Mouse (Mus musculus) CD4-positive naive resting alpha-beta T cell, adult 76 days (primary cell): ENCODE results near the gene Pdap1. TPM values are rescaled to one million over a fixed set of nuclear protein-coding genes. Genes with fewer than 3 reads are reported as not detected.

Experiments used
- total RNA-seq: library from RNA; stranded (reverse); gene quantifications from one replicate; pipeline ENCODE4 v1.2.4, GENCODE M21; 2023

Gene Pdap1
- 40.9 TPM for total RNA-seq

GRCm38 (mm10) chr5:145139571-145140519 lies at the start of gene Pdap1, which contains the start of gene Bud31:
TSS of gene Pdap1 (minus strand) at chr5:145140238.
TSS of gene Bud31 (plus strand) at chr5:145140362.

GRCm38 (mm10) chr5:145166536-145167305 lies 26.7 kb upstream of the Pdap1 start, which contains the start of the genes Ptcd1 and Cpsf4:
TSS of gene Ptcd1 (minus strand) at chr5:145167108.
TSS of gene Cpsf4 (plus strand) at chr5:145167213.

GRCm38 (mm10) chr5:145114071-145114605 lies 25.9 kb downstream of the Pdap1 start, which contains the start of gene Arpc1b:
TSS of gene Arpc1b (plus strand) at chr5:145114215.

DNA sequence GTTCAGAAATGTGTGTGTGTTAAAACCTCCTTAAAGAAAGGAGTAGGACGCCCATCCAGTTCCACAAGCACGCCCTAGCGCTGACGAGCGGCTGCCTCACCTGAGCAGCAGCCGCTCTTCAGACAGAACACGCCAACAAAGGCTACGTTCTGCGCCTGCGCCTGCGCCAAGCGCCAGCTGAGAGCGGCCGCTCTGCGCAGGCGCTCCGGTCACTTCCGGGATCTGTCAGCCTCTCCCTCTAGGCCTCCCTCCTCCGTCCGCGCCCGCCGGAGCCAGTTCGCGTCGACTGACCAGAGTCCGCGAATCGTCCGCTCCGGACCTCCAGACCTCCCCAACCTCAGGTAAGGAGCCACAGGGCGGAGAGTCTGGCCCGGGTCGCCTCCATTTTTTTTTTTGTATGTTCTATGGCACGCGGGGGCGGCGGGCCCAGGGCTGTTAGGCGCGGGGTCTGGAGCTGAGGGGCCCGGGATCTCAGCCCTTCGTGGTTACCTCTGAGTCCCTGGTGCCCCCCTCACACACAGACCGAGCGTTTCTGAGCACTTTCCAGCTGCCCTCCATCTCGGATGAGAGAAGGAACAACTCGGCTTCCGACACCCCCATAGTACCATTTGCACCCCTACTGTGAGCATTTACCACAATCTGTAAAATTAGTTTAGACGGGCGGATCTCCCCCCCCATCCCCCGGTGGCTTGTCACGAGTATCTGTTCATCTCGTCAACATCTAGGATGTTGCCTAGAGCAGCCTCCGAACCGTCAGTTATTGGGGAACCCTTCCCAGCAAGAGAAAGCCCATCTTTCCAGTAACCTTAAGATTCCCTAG lies 56.2 kb downstream of the Pdap1 start, which contains the start of the genes Arpc1a and Kpna7:
Arpc1a (plus strand) TSS at position 199 of the 820 bp plus-strand sequence.
Kpna7 (minus strand) TSS at position 399 of the 820 bp plus-strand sequence.

Other genes with a start within 250 kb of the Pdap1 start
- 60.8 TPM for gene Smurf1, start 174.4 kb downstream of the Pdap1 start, total RNA-seq
- not detected for gene Gm4871, start 107.5 kb downstream of the Pdap1 start, total RNA-seq
- gene 1700018F24Rik, start 97.2 kb downstream of the Pdap1 start, total RNA-seq: not detected
- 102 TPM for gene Arpc1a, start 56.4 kb downstream of the Pdap1 start, total RNA-seq
- gene Kpna7, start 56.2 kb downstream of the Pdap1 start, total RNA-seq: not detected
- 326 TPM for gene Arpc1b, start 26.0 kb downstream of the Pdap1 start, total RNA-seq
- 215 TPM for gene Bud31, start 124 bp upstream of the Pdap1 start, total RNA-seq
- gene Ptcd1, start 26.9 kb upstream of the Pdap1 start, total RNA-seq: 19.4 TPM
- gene Cpsf4, start 27.0 kb upstream of the Pdap1 start, total RNA-seq: 45.6 TPM
- gene Atp5j2, start 51.8 kb upstream of the Pdap1 start, total RNA-seq: 141 TPM
- gene Zkscan14, start 61.6 kb upstream of the Pdap1 start, total RNA-seq: 50.7 TPM
- 11.2 TPM for gene Zkscan5, start 64.3 kb upstream of the Pdap1 start, total RNA-seq
- gene Zfp655, start 91.5 kb upstream of the Pdap1 start, total RNA-seq: 81.9 TPM
- 41.5 TPM for gene Zscan25, start 140.3 kb upstream of the Pdap1 start, total RNA-seq
- not detected for gene Cyp3a57, start 205.0 kb upstream of the Pdap1 start, total RNA-seq